Mouse (Mus musculus) lung, adult 2 months (tissue): Measurements from ENCODE around the gene Olfr750.

Experiments
- CTCF ChIP-seq: fragments of 200-500 bp; IDR thresholded peaks from 2 replicates; pipeline ENCODE4 v1.5.1; 2011; ENCODE audit warnings: mild to moderate bottlenecking, low read length, control low read depth; ENCODE audit not compliant: insufficient read depth
- POLR2A ChIP-seq: fragments of 200-500 bp; IDR thresholded peaks from 2 replicates; pipeline ENCODE4 v1.6.1; 2011; ENCODE audit warnings: low read depth, mild to moderate bottlenecking, control low read depth, low read length, borderline replicate concordance; ENCODE audit errors: extremely low read depth

DNA sequence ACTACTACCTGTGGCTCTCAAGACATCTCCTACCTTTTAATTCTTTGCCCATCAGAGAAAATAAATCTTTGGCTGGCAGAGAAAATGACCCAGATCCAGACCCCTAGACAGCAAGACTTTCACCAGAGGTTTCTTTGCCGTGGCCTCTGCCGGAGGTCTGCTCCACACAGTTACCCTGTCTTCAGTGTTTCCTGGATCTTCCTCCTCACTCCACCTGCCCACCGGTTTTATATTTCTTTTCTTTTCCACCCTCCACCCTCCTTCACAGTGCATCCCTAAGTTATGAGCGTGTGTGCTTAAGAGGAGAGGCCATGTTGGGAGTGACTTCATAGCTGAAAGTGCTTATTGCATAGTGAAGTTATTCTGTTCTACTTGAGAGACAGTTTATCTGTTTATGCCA is 50.8 kb downstream of the Olfr750 start:
- TF ChIP-seq POLR2A, result no peak
- no peak for TF ChIP-seq CTCF
